Mouse (Mus musculus) gastrocnemius, adult 8-10 months (tissue): ENCODE data around the gene Tex14. TPM values are rescaled to one million over a fixed set of nuclear protein-coding genes. Genes with fewer than 3 reads are reported as not detected.
"Not testable (repeated sequence)": the region's sequence is repeated elsewhere in the genome, so short reads cannot be mapped to it uniquely, and the experiment has no call there.

Experiments used
- DNase-seq, 2 experiments: peaks; one replicate each; pipeline ENCODE4 v3.0.0; 2022; ENCODE audit warnings: low spot score in 2 of 2
- total RNA-seq, 4 experiments: library from RNA; stranded (reverse); gene quantifications; 2 replicates each; pipeline ENCODE4 v1.2.4; 2022

Tex14 gene
- total RNA-seq, 4 experiments from 2014 or later, result not detected

DNA sequence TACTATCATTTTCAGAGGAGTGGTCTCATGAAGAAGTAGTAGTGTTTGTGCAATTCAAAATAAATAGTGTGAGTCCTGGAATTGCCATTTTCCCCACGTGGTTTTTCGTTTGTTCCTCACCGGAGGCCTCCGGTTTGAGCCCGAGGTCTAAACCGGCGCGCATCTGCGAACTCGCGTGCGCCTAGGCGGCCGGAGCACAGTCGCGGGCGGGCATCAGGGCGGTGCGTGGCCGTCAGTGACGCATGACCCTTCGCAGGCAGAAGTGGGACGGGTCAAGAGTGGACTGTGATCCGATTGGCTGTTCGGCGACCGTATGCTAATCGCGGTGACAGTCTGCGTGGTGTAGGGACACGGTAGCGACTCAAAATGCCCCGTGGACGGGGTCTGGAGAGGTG is 43.2 kb downstream of the Tex14 start:
- DNase-seq, result peak; percentile 95 to 96

GRCm38 (mm10) chr11:87448476-87449199 is 43.8 kb downstream of the Tex14 start:
- not testable (repeated sequence) for DNase-seq

DNA sequence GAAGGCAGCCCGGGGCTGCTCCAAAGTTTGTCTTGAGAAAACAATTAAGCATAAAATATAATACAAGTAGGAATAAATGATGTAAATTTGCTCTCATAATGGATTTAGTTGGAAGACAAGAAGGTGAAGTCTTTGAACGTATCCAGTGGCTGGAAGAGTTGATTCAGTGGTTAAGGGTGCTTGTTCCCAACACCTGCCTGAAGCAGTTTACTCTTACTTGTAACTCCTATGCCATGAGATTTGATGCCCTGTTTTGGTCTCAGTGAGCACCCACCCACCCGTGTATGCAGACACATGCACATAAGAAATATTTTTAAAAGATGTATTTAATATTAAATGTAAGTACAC is 44.3 kb downstream of the Tex14 start:
- no peak for DNase-seq

- not testable (repeated sequence) for DNase-seq
Measured at GRCm38 (mm10) chr11:87449847-87450246, 45.0 kb downstream of the Tex14 start.

- not testable (repeated sequence) for DNase-seq
Measured at GRCm38 (mm10) chr11:87452779-87453178, 47.9 kb downstream of the Tex14 start.

DNA sequence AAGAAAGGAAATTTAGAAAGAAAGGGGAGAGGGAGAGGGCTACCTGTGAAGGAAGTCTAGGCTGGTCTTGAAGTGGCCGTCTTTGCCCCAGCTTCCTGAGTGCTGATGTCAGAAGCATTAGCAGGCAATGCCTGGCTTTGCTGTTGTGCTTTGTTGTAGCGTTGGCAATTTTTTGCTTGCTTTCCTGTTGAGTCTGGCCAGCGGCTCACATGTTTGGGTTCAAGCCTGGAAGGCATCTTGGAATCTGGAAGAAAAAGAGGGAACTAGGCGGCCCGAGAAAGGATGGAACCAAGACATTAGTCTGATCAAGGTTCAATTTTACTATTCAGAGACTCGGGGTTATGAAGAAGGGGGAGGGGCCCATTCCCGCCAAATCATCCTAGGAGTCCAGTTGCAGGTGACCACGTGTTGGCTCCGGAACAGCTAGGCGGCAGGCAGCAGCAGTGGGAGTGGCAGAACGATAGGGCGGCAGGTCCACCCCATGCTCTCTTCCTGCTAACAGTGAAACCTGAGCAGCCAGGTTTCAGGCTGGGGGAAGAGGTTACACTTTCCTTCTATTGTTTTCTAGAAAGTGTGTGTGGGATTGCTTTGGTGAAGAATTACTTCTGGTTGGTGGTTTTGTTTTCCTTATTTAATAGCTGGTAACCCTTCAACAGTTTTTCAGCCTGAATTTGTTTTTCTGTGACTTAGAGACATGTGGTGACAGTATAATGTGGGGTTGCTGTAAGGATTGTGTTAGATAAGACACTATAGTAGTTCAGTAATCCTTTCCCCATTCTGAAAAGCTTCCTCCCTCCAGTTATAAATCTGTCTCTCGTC is 48.6 kb downstream of the Tex14 start:
- no peak for DNase-seq

DNA sequence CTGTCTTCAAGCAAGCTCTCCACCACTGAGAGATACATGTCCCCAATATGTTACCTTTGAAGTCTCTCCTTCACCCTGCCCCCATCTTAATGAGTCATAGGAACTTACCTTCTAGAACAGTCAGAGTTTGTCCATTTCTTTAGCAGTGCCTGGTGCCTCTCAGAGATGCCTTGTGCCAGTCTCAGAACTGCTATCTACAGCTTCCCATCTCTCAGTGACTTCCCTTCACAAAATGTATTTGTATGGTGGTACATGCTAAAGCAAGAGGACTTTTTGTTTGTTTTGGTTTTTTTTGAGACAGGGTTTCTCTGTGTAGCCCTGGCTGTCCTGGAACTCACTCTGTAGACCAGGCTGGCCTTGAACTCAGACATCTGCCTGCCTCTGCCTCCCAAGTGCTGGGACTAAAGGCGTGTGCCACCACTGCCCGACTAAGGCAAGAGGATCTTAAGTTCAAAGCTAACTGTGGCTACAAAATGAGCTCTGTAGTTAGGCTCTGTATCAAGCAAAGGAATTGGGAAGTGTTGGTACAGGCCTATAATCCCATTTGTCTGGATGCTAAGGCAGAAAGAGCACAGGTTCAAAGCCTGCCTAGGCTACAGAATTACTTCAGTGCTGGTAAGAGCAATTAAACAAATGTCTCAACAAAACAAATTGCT is 49.3 kb downstream of the Tex14 start:
- DNase-seq, result no peak

- DNase-seq, result no peak
Measured at GRCm38 (mm10) chr11:87455573-87455972, 50.7 kb downstream of the Tex14 start.

- DNase-seq, result no peak
Measured at GRCm38 (mm10) chr11:87455984-87456383, 51.1 kb downstream of the Tex14 start.

GRCm38 (mm10) chr11:87460566-87460965 is 55.7 kb downstream of the Tex14 start:
- no peak for DNase-seq

- peak; percentile 77 to 88 for DNase-seq
Measured at GRCm38 (mm10) chr11:87461780-87462460, 57.1 kb downstream of the Tex14 start.

- no peak for DNase-seq
Measured at GRCm38 (mm10) chr11:87462461-87463242, 57.8 kb downstream of the Tex14 start.

DNA sequence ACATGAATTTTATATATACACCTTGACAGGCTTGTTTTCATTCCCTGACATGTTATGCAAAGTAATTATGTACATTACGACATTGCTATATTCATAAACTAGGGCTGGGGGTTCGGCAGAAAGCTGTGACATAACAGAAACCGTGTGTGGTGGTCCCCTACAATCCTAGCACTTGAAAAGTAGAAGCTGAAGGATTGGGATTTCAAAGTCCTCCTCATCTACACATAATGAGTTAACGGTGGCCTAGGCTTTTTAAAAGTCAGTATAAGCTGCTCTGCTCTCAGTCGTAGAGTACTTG is 58.3 kb downstream of the Tex14 start:
- DNase-seq, result no peak

- not testable (repeated sequence) for DNase-seq
Measured at GRCm38 (mm10) chr11:87463792-87464430, 59.0 kb downstream of the Tex14 start.

DNA sequence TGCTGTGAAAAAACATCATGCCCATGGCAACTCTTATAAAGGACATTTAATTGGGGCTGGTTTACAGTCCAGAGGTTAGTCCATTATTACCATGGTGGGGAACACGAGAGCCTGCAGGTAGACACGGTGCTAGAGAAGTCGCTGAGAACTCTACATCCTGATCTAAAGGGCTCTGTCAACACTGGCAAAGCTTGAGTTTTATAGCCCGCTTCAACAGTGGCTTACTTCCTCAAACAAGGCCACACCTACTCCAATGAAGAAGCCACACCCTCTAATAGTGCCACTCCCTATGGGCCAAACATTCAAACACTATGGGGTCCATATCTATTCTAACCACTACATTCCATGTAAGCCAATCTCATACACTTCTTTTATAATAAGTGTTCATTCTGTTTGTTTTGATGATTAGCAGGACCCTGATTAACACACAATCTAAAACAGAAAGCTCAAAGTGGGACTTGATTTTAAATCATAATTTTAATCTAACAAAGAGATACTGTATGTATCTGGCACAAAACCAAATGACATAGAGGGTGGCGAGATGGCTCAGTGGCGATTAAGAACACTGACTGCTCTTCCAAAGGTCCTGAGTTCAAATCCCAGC is 61.2 kb downstream of the Tex14 start:
- DNase-seq, result no peak

DNA sequence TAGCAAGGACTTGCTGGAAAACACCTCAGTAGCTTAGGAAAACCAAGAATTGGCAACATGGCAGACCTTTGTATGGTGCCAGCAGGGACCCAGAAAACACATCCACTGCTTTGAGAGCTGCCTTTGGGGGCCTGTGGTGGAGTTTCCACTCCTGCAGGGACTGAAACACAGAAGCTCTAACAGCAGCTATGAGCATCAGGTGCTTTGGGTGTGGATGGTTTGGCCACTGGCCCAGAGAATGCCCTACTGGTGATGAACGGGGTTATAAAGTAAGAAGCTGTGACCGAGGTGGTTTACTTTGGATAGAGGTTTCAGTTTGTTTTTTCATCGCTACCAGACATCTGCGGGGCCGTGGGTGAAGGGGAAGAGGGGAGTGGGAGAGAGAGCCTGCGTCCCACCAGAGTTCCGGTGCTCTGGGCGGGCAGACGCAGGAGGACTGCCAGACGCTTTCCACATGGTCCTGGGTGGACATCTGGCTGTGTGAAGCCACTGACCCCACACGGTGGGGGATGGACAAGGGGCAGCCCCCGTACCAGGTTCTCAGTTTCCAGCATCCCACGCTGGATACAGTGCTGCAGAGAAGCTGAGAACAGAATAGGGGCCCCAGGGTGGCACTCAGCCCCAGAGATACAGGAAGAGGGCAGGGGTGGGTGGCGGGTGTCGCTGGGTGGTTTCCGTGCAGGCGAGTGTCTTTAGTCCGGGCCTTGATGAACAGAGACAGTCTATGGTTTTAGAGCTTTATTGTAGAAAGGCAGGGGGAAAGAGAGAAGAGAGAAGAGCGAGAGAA is 62.8 kb downstream of the Tex14 start:
- DNase-seq, result no peak

GRCm38 (mm10) chr11:87468278-87468655 is 63.4 kb downstream of the Tex14 start:
- DNase-seq, result no peak

- no peak for DNase-seq
Measured at GRCm38 (mm10) chr11:87468706-87469315, 63.9 kb downstream of the Tex14 start.
